Mouse (Mus musculus): ENCODE measurements around the gene Ntng2. TPM values are rescaled to one million over a fixed set of nuclear protein-coding genes. Genes with fewer than 3 reads are reported as not detected.

Ntng2 gene
- polyA plus RNA-seq, 1 experiment from 2014 or later, result not detected

DNA sequence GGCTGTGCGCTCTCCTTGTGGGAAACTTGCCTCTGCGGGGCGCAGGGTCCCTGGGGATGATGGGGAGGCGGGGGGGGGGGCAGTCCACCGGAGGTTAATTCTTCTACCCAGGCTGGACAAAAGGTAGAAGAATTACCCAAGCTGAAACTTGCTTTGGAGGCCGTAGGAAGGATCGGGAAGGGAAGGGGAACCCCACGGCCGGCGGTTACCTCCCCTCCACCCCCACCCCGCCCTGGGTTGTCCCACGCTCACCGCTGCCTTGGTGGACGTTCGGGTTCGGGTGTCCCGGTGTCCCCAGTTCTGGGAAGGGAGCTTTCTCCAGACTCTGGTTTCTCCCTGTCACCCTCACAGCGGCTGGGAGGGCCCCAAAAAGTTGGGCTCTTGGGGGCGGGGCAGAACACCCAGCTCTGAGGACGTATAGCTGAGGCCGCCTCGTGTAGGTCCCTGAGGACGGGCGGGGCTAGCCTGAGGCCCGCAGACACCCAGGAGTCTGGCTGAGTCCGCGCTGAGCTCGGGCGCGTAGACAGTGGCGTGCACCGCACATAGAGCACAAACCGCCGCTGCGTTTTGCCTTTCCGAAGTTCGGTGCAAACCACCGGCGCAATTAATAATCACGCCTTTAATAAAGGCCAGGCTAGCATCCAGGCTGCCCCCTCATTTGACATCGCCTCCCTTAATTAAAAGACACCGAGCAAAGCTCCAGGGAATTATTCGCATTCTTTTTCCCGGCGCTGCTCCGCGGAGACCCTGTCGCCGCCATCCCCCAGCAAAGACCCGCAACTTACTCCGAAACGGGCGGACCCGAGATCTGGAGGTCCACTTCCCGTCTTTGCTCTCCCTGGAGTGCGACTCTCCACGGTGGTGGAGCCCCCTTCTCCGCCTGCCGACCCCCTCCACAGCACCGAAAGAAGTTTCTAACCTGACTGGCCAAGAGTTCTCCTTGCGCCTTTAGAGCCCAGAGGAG, 1.4 kb downstream of the Ntng2 start:
- H3K4me3 ChIP-seq, result peak overlapping the region; percentile 54
- H3K9ac ChIP-seq, result no peak overlapping the region
- H3K4me1 ChIP-seq, result peaks cover 14% of the 10 kb centered on the region
- no peaks in the 10 kb centered on the region for H3K36me3 ChIP-seq
- H3K9me3 ChIP-seq (replicated peaks), result no peaks in the 10 kb centered on the region
- ATAC-seq, result no peak
- WGBS (ENCODE audit: insufficient replicate concordance), result 1% methylated on average over 61 of the region's 61 CpGs
- H3K4me2 ChIP-seq, result peak overlapping the region; percentile 74
- peaks cover 100% of the 10 kb centered on the region for H3K27me3 ChIP-seq (replicated peaks)
- H3K27ac ChIP-seq, result no peak overlapping the region

DNA sequence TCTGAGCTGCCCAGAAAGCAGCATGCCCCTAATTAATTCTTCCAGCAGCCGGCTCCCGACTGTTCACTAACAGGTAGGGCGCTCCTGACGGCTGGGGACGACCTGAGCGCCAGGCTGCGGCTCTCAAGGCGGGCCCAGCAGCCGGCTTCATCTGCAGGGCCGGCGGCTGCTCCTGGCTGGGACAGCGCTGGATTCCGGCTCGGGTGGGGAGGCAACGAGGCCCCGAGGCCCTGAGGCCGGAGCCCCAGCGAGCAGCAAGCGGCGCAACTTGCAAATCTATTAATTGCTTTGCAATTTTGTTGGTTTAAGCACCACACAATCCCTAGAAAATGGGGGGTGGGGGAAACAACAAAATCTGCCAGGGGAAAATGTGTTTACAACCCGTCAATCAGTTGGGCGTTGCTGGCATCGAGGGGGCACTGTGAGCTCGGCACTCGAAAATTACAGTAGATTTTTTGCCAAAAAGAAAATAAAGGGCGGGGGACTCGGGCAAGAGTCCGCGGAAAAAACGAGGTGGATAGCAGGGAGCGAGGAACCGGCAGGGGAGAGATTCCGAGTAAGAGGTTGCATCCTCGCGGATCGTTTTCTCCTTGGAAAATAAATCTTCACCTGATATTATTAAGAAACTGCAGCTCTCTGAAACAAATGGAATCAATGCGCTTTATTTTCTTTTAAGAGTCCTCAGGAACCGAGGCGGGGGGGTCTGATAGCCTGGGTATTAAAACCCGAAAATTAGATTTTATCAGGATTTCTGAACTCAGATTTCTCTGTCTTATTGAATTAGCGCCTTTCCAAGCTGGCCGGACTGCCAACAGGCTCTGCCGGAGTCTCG, 2.3 kb downstream of the Ntng2 start:
- WGBS (ENCODE audit: insufficient replicate concordance), result 2% methylated on average over 44 of the region's 44 CpGs
- ATAC-seq, result no peak
- no peaks in the 10 kb centered on the region for H3K9me3 ChIP-seq (replicated peaks)
- 0 out of 2 replicates have a peak overlapping the region, but pooled peaks have one; percentile 54 for H3K4me3 ChIP-seq
- no peak overlapping the region for H3K27ac ChIP-seq
- H3K4me2 ChIP-seq, result peak overlapping the region; percentile 74
- no peaks in the 10 kb centered on the region for H3K36me3 ChIP-seq
- H3K9ac ChIP-seq, result no peak overlapping the region
- H3K4me1 ChIP-seq, result peaks cover 14% of the 10 kb centered on the region
- H3K27me3 ChIP-seq (replicated peaks), result peaks cover 100% of the 10 kb centered on the region

DNA sequence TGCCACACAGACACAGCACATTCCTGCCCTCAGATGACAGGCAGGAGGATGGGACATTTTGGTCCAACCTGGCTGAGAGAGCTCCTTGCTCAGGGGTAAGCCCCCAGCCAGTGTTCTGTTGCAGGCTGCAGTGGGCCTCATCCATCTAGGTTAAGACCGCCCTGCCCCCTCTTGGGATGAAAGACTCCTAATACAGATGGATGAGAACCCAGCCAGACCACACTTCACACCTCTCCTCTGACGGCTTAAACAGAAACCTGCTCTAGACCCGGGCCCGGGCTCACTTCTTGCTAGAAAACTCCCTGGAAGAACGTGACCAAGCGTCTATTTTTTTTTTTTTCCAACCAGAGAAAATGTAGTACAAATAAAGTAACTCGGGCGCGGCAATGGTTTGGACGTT, 3.0 kb downstream of the Ntng2 start:
- H3K9me3 ChIP-seq (replicated peaks), result no peaks in the 10 kb centered on the region
- WGBS (ENCODE audit: insufficient replicate concordance), result 3% methylated on average over 10 of the region's 10 CpGs
- H3K4me1 ChIP-seq, result peaks cover 14% of the 10 kb centered on the region
- H3K27me3 ChIP-seq (replicated peaks), result peaks cover 100% of the 10 kb centered on the region
- no peaks in the 10 kb centered on the region for H3K36me3 ChIP-seq
- H3K4me3 ChIP-seq, result no peak overlapping the region
- no peak overlapping the region for H3K27ac ChIP-seq
- ATAC-seq, result no peak
- no peak overlapping the region for H3K9ac ChIP-seq
- H3K4me2 ChIP-seq, result no peak overlapping the region

DNA sequence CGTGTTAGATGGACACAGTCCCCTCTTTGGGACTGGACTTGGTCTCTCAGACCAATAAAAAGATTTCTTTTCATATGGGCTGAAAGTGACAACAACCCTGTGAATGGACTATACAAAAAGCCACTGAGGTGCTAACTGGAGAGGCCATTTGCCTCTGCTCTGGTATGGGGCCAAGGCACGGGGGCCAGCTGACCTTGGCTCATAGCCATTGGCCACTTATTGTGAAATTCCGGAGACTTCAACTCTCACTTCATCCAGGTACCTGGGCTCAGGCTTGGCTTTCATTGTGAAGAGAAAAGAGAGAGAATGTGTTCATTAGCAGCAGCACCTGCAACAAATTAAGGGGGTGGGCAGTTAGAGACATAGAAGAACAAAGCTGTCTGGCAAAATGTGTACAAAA, 4.3 kb downstream of the Ntng2 start:
- Histone ChIP-seq H3K27ac (no peak overlapping the region), H3K9ac (no peak overlapping the region), H3K36me3 (no peaks in the 10 kb centered on the region), H3K4me1 (peaks cover 14% of the 10 kb centered on the region), H3K27me3 (replicated peaks) (peaks cover 87% of the 10 kb centered on the region), H3K4me3 (no peak overlapping the region), H3K9me3 (replicated peaks) (no peaks in the 10 kb centered on the region), H3K4me2 (no peak overlapping the region)
- ATAC-seq, result no peak
- 41% methylated on average over 3 of the region's 3 CpGs for WGBS (ENCODE audit: insufficient replicate concordance)

DNA sequence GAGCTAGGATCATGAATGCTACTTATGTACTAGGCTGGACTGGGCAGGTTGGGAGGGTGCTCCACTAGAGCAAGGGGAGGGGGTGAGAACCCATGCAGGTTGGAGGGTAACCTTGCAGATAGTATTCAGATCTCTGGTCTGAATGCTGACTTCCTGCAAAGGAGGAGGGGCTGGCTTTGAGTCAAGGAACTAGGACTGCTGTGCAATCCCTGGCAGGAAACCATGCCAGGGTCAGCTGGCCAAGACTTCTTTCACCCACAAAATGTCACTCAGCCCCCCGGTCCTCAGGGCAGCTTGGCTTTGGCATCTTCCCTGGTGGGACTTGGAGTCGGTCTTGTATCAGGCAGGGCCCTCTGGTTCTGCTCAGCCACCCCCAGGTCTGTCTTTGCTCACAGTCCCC, 5.4 kb downstream of the Ntng2 start:
- Histone ChIP-seq H3K4me1 (peaks cover 5% of the 10 kb centered on the region; the same call in 1 of the 2 replicates), H3K4me2 (no peak overlapping the region), H3K27me3 (replicated peaks) (peaks cover 75% of the 10 kb centered on the region), H3K36me3 (no peaks in the 10 kb centered on the region), H3K27ac (no peak overlapping the region), H3K4me3 (no peak overlapping the region), H3K9ac (no peak overlapping the region), H3K9me3 (replicated peaks) (no peaks in the 10 kb centered on the region)
- WGBS (ENCODE audit: insufficient replicate concordance), result 35% methylated on average over 2 of the region's 2 CpGs
- no peak for ATAC-seq

DNA sequence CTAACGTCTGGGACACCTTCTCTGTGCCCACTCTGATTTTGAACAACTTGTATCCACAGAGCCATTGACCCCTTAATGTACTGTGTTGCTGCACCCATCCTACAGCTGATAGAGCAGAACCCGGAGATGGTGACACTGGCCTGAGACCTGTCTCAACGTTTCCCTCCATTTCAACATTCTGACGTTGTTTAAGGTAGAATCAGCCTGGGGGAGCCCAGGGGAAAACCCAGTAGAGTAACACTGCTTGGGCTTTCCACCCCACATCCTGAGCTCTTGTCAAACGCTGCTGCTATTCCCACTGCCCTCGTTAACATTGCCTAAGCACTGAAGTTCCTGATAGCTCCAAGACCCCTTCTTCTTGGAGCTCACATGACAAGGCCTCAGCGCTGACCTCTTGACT, 5.9 kb downstream of the Ntng2 start:
- Histone ChIP-seq H3K36me3 (no peaks in the 10 kb centered on the region), H3K4me3 (no peak overlapping the region), H3K27ac (no peak overlapping the region), H3K27me3 (replicated peaks) (peaks cover 70% of the 10 kb centered on the region), H3K9me3 (replicated peaks) (no peaks in the 10 kb centered on the region), H3K9ac (no peak overlapping the region), H3K4me1 (0 out of 2 replicates have a peak, but pooled peaks cover 3% of the 10 kb centered on the region), H3K4me2 (no peak overlapping the region)
- ATAC-seq, result no peak
- 42% methylated on average over 7 of the region's 7 CpGs for WGBS (ENCODE audit: insufficient replicate concordance)

DNA sequence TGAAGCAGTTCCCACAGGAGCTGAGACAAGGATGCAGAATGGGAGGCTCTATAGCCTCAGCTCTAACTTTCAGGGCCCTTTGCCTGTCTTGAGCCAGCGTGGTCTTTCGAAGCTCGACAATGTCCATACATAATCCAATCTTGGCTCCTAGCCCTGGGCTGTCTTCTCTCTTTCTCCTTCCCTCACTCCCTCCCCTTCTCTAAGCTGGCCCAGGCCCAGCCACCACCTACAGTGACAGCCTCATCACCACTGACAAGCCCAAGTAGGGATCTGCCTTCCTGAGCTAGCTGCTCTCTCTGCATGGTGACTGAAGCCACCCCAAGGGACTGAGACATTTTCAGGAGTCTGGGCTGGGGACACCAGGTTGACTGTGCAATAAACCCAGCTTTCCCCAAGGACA, 6.5 kb downstream of the Ntng2 start:
- peaks cover 65% of the 10 kb centered on the region for H3K27me3 ChIP-seq (replicated peaks)

DNA sequence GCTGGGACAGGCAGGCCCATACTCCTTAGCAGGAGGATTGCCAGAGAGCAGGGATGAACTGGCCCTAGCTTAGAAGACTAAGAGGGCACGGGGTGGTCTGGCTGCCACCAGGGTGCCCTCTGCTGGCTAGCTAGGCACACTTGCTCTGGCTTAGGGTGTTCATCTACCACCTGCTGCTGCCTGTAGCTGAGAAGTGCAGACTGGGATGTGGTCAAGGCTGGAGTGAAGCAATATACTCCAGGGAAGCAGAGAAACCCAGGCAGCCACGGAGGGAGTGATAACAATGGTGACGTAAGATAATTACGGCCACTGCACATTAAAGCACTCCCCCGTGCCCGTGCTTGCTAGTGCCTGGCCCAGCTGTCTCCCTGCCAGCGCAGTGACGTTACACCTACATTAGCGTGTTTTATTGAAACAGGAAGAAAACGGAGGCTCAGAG, 7.4 kb downstream of the Ntng2 start:
- Histone ChIP-seq H3K4me3 (no peak overlapping the region), H3K9ac (no peak overlapping the region), H3K27ac (no peak overlapping the region), H3K9me3 (replicated peaks) (no peaks in the 10 kb centered on the region), H3K4me1 (no peaks in the 10 kb centered on the region), H3K27me3 (replicated peaks) (peaks cover 65% of the 10 kb centered on the region), H3K4me2 (no peak overlapping the region), H3K36me3 (no peaks in the 10 kb centered on the region)
- no peak for ATAC-seq
- 23% methylated on average over 10 of the region's 10 CpGs for WGBS (ENCODE audit: insufficient replicate concordance)

More for the DNA sequence above, 6.5 kb downstream of the Ntng2 start:
- H3K9ac ChIP-seq, result no peak overlapping the region
- ATAC-seq, result no peak
- H3K4me1 ChIP-seq, result 0 out of 2 replicates have a peak, but pooled peaks cover 1% of the 10 kb centered on the region
- H3K4me2 ChIP-seq, result no peak overlapping the region
- whole genome bisulfite sequencing (ENCODE audit: insufficient replicate concordance), result 80% methylated on average over 3 of the region's 3 CpGs
- H3K36me3 ChIP-seq, result no peaks in the 10 kb centered on the region
- no peak overlapping the region for H3K4me3 ChIP-seq
- no peak overlapping the region for H3K27ac ChIP-seq
- no peaks in the 10 kb centered on the region for H3K9me3 ChIP-seq (replicated peaks)

DNA sequence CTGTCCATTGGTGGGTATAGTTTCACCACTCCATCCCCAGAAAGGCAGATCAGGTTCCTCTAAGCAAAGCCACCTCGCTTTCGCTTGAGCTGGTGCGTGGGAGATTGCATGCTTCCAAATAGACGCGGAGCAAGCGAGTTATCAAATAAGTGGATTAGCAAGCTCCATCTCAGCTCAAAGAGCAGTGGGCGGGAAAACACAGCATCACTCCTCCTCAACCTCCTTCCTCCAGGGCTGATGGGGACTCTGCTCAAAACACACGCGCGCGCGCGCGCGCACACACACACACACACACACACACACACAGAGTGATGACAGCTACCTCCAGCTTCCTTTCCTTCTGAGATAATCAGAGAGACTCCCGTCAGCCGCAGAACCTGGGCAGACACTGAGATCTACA, 13.5 kb downstream of the Ntng2 start:
- 65% methylated on average over 17 of the region's 17 CpGs for WGBS (ENCODE audit: insufficient replicate concordance)
- H3K9me3 ChIP-seq (replicated peaks), result no peaks in the 10 kb centered on the region
- no peak overlapping the region for H3K4me3 ChIP-seq
- H3K4me1 ChIP-seq, result no peaks in the 10 kb centered on the region
- ATAC-seq, result no peak
- no peak overlapping the region for H3K27ac ChIP-seq
- no peak overlapping the region for H3K4me2 ChIP-seq
- no peaks in the 10 kb centered on the region for H3K36me3 ChIP-seq
- peaks cover 42% of the 10 kb centered on the region; the same call in 1 of the 2 replicates for H3K27me3 ChIP-seq (replicated peaks)
- no peak overlapping the region for H3K9ac ChIP-seq

DNA sequence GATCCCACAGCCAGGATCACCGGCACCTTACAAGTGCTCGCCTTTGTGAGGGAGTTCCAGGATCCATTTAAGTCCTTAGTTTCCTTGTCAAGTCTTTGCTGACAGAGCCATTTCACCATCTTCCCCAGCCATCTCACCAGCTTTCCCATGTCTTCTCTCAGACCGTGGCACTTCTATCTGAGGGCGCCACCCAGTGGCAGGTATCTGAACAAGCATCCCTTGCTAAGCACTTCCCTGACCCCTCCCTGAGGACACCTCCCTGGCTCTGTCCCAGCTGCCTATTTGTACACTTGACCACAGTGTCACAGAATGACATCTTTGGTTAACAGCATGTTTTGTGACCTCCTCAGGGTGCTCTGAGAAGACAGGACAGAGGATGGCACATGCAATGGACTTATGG, 15.2 kb downstream of the Ntng2 start:
- H3K27ac ChIP-seq, result no peak overlapping the region
- ATAC-seq, result no peak
- 15% methylated on average over 4 of the region's 4 CpGs for WGBS (ENCODE audit: insufficient replicate concordance)

DNA sequence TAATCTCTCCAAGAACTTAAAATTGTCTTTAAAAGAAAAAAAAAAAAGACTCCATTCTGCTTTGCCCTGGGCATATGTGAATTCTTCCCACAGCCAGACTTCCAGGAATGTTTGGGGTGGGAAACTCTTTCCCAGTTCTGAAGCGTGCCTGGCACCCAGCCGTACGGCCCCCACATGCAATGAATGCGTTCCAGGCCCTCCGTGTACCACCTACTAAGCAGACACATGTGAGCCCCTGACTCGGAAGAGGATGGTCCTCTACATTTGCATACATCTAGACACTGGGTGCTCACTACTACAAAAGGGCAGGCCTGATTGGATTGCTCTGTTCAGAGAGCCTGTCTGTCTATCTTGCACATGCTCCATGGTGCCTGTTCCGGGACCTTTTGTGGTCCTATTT, 17.0 kb downstream of the Ntng2 start:
- Histone ChIP-seq H3K4me2 (no peak overlapping the region), H3K4me3 (no peak overlapping the region), H3K9me3 (replicated peaks) (no peaks in the 10 kb centered on the region), H3K9ac (no peak overlapping the region), H3K27ac (no peak overlapping the region), H3K27me3 (replicated peaks) (peaks cover 37% of the 10 kb centered on the region; the same call in 1 of the 2 replicates), H3K4me1 (no peaks in the 10 kb centered on the region), H3K36me3 (no peaks in the 10 kb centered on the region)
- 54% methylated on average over 7 of the region's 7 CpGs for WGBS (ENCODE audit: insufficient replicate concordance)
- ATAC-seq, result no peak

More for the DNA sequence above, 15.2 kb downstream of the Ntng2 start:
- H3K9me3 ChIP-seq (replicated peaks), result no peaks in the 10 kb centered on the region
- no peak overlapping the region for H3K4me3 ChIP-seq
- H3K4me2 ChIP-seq, result no peak overlapping the region
- H3K4me1 ChIP-seq, result no peaks in the 10 kb centered on the region
- peaks cover 42% of the 10 kb centered on the region; the same call in 1 of the 2 replicates for H3K27me3 ChIP-seq (replicated peaks)
- H3K9ac ChIP-seq, result no peak overlapping the region
- no peaks in the 10 kb centered on the region for H3K36me3 ChIP-seq

DNA sequence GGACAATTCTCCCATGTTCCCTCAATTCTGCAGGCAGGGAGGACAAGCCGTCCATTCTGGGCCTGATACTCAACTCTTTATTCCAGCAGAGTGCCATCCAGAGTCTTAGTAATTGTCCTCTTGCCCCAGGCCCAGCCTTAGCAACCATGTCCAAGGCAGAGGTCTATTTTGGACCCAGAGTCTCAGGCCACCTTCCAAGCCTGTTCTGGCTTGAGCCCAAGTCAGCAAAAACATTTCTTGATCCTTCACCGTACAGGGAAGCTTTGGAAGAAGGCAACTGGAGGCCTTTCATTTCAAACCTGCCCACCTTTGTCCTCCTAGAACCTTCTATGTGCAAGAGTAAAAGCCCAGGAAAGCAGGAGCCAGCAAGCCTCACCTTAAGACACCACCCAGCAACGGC, 17.8 kb downstream of the Ntng2 start:
- no peak overlapping the region for H3K4me2 ChIP-seq
- no peak for ATAC-seq
- no peak overlapping the region for H3K27ac ChIP-seq
- H3K36me3 ChIP-seq, result no peaks in the 10 kb centered on the region
- WGBS (ENCODE audit: insufficient replicate concordance), result 65% methylated on average over 3 of the region's 3 CpGs
- H3K4me3 ChIP-seq, result no peak overlapping the region
- H3K9me3 ChIP-seq (replicated peaks), result no peaks in the 10 kb centered on the region
- H3K9ac ChIP-seq, result no peak overlapping the region
- H3K4me1 ChIP-seq, result no peaks in the 10 kb centered on the region
- H3K27me3 ChIP-seq (replicated peaks), result peaks cover 34% of the 10 kb centered on the region; the same call in 1 of the 2 replicates

Measured in liver, embryonic 12.5 days (tissue).